Mouse (Mus musculus): Measurements from ENCODE around the gene H2-DMa. TPM values are rescaled to one million over a fixed set of nuclear protein-coding genes. Genes with fewer than 3 reads are reported as not detected.

H2-DMa gene
- 27.4 and 34.5 TPM in 2 replicates for polyA plus RNA-seq (2012; rRNA removed)

DNA sequence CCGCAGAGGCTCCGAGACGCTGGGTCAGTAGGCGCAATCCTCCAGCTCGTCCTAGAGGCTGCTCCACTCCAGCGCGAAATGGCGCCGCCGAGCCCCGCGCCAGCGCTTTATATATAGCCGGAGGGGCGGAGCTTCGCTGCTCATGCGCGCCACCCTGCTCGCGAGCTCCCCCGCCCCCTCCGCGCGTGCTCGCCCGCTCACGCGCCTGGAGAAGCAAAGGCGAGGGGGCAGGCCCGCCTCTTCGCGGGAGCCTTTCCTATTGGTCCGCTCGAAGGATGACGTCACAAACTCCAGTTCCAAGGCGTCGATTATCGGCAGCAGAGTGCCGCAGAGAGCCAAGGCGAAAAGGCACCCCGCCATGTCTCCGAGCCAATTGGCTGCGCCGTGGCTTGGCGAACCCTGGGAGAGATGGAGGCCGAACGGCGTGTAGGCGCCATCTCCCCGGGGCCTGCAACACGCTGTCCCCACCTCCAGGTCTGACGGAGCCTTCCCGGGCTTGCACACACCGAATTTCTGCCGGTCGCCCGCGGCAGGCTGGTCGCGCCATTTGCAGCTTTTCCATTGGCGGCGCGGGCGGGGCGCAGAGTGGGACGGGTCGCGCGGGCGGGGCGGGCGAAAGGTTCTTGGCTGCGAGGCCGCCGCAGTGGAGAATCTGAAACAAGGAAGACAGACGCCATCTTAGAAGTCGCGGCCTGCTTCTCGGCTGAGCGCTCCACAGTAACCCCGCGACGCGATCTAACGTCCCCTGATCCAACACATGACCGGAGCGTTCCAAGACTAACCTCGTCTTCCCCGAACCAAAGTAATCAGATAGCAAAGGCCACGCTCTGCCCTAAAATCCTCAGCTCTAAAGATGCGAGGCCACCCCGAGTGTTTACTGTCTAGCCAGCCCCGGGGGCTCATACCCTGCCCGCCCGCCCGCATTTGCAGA is at the start of gene H2-DMa:
Gene H2-DMa, plus strand, starts transcription at position 293 of the 931 bp plus-strand sequence.

DNA sequence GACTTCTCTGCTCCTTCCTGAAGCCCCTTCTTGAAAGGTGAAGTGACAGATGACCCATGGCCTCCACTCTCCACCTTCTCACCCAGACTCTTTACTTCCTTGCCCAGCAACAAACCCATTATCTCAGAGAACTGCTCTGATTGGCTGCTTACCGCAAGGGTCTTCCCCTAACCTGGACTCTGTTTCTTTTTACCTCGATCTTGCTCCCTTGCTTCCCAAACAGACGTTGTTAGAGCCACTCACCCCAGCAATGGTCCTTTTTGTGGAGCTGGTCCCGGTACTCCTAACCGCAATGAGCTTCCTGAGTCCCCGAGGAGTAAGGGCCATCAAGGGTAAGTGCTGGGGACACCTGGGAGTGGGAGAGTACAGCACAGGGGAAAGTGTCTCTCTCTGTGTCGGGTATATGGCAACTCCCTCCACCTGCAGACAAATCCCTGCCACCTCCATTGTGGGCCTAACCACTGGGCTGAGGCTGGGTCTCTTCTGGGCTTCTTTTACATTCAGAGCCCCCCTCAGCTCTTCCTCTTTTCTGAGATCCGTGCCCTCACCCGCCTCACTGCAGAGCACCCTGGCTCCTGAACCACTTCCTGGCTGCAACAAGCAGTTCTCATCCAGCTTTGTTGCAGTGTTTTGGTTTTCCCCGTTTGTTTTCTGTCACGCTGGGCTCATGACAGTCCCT is 27.0 kb upstream of the H2-DMa start, which contains the start of gene H2-Oa:
Gene H2-Oa, plus strand, starts transcription at position 144 of the 679 bp plus-strand sequence.

DNA sequence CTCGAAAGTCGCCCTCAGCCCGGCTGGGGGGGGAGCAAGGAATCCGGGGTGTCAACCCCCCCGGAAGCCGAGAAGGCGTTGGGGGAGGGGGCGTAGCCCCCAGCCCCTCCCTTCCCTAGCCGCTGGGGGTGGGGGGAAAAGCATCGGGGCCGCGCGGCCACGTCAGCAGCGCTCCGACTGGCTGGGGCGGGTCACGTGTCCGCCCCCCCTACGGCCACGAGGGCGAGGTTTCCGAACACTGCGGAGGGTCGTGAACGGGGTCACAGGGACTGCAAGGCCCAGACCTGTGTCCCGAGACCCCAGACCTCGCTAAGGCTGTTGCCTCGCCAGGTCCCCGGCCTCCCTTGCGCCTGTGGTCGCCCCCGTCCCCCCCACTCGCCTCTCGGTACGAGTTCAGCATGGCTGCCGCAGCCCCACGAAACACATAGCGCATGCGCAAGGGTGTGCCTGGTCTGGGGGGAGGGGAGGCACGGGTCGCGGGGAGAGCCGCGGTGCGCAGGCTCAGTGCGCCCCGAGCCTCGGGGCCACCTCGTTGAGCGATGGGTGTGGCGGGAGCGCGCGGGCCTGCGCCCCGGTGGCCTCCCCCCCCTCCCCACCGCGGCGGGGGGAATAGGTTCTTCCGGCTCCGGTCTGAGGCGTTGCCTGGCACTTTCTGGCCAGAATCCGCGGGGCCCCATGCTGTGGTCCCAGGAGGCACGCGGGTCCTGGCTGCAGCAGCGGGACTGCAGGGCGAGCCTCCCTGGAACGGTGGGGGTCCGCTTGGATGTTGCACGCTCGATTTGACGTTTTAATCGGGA is 3.0 kb downstream of the H2-DMa start, which contains the start of gene Brd2:
Gene Brd2, minus strand, starts transcription at position 447 of the 797 bp plus-strand sequence.

DNA sequence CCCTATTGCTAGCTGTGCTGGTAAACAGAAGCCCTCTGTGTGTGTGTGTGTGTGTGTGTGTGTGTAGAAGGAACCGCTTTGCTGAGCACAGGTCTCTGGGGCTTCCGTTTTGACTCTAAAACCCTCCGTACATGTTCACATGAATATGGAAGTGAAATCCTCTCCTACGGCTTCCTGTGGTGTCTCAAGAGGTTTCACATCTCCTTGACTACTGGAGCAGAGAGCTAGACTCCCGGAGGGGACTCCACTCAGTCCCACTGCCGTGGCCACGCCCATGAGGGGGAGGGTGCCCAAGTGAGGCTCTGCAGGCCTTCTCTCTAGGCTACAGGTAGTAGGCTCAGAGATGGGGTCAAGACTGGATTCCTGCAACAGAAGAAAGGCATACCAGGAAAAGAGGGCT is 23.7 kb downstream of the H2-DMa start, which contains the start of gene H2-DMb2:
Gene H2-DMb2, plus strand, starts transcription at position 275 of the 400 bp plus-strand sequence.

DNA sequence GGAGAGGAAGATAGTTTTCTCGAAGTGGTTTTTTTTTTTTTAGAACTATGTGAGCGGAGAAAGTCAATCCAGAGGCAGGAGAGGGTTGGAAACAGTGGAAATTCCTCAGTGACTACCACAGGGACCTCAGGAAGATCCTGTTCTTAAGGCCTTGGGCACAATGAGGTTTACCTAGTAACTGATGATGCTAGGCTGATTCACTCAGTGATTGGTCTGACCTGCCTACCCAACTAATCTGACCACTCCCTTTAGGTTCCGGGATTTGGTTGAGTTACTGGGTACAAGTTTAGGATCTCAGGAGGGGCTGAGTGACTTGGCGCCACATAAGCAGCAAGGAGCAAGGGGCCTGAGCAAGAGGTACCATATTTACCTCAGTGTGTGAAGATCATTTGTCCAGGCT is 33.6 kb downstream of the H2-DMa start, which contains the start of gene H2-DMb1:
Gene H2-DMb1, plus strand, starts transcription at position 150 of the 400 bp plus-strand sequence.

DNA sequence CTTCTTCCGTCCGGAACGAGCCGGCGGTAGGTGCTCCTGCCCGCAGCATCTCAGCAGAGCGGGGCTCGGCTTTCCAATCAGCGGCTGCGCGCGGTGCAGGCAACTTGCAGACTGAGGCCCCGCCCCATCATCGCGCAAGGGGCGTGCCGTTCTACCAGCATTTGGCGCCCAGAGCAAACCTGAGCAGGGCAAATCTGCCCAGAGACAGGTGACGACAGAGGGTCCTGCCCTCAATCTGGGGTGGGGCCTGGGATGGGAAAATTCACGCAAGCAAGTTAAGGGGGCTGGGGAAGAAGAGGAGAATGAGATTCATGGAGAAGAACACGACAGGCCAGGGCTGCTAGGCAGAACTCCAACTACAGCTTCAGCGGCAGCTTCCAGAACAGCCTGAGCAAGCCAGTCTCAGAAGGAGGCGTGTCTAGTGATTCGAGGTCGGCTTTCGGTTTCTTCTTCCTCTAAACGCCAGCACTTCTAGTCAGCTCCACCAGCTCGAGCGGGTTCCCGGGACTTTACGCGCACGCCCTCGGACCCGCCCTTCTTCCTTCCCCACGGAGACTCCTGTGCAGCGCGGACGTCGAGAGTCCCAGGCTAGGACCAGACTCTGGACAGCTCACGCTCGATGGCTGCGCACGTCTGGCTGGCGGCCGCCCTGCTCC is 68.0 kb downstream of the H2-DMa start, which contains the start of the genes Tap1 and Psmb9:
Gene Tap1, plus strand, starts transcription at position 293 of the 656 bp plus-strand sequence.
Gene Psmb9, minus strand, starts transcription at position 504 of the 656 bp plus-strand sequence.

Other genes starting within 250 kb of the H2-DMa start
- gene Gm7029, start 245.7 kb upstream of the H2-DMa start, polyA plus RNA-seq (2012; rRNA removed): not detected in 2 replicates
- 12.1 and 15.3 TPM in 2 replicates for gene Kifc1, start 228.9 kb upstream of the H2-DMa start, polyA plus RNA-seq (2012; rRNA removed)
- 0.43 TPM in 1 of 2 replicates, not detected in the other for gene Platr17, start 214.4 kb upstream of the H2-DMa start, polyA plus RNA-seq (2012; rRNA removed)
- 53.9 and 59.5 TPM in 2 replicates for gene Daxx, start 210.1 kb upstream of the H2-DMa start, polyA plus RNA-seq (2012; rRNA removed)
- gene Tapbp, start 203.6 kb upstream of the H2-DMa start, polyA plus RNA-seq (2012; rRNA removed): 189 and 212 TPM in 2 replicates
- 105 and 109 TPM in 2 replicates for gene Zbtb22, start 203.6 kb upstream of the H2-DMa start, polyA plus RNA-seq (2012; rRNA removed)
- gene Rgl2, start 190.0 kb upstream of the H2-DMa start, polyA plus RNA-seq (2012; rRNA removed): 212 and 227 TPM in 2 replicates
- gene Pfdn6, start 179.2 kb upstream of the H2-DMa start, polyA plus RNA-seq (2012; rRNA removed): 18.3 and 18.5 TPM in 2 replicates
- gene Wdr46, start 178.9 kb upstream of the H2-DMa start, polyA plus RNA-seq (2012; rRNA removed): 26.7 and 33.0 TPM in 2 replicates
- 13.9 and 15.3 TPM in 2 replicates for gene B3galt4, start 168.1 kb upstream of the H2-DMa start, polyA plus RNA-seq (2012; rRNA removed)
- 65.4 and 80.8 TPM in 2 replicates for gene Vps52, start 163.7 kb upstream of the H2-DMa start, polyA plus RNA-seq (2012; rRNA removed)
- 733 and 1,224 TPM in 2 replicates for gene Rps18, start 163.5 kb upstream of the H2-DMa start, polyA plus RNA-seq (2012; rRNA removed)
- 968 and 1,399 TPM in 2 replicates for gene H2-K1, start 119.2 kb upstream of the H2-DMa start, polyA plus RNA-seq (2012; rRNA removed)
- gene Ring1, start 94.9 kb upstream of the H2-DMa start, polyA plus RNA-seq (2012; rRNA removed): 133 and 190 TPM in 2 replicates
- gene H2-Ke6, start 91.5 kb upstream of the H2-DMa start, polyA plus RNA-seq (2012; rRNA removed): 161 and 192 TPM in 2 replicates
- gene Slc39a7, start 87.9 kb upstream of the H2-DMa start, polyA plus RNA-seq (2012; rRNA removed): 301 and 303 TPM in 2 replicates
- gene Rxrb, start 87.7 kb upstream of the H2-DMa start, polyA plus RNA-seq (2012; rRNA removed): 85.3 and 124 TPM in 2 replicates
- 1.5 and 2.2 TPM in 2 replicates for gene Col11a2, start 80.1 kb upstream of the H2-DMa start, polyA plus RNA-seq (2012; rRNA removed)
- gene H2-Oa, start 27.2 kb upstream of the H2-DMa start, polyA plus RNA-seq (2012; rRNA removed): 4.3 and 5.2 TPM in 2 replicates
- gene Brd2, start 3.1 kb downstream of the H2-DMa start, polyA plus RNA-seq (2012; rRNA removed): 98.9 and 139 TPM in 2 replicates
- gene H2-DMb2, start 23.8 kb downstream of the H2-DMa start, polyA plus RNA-seq (2012; rRNA removed): 4.9 and 5.2 TPM in 2 replicates
- gene H2-DMb1, start 33.5 kb downstream of the H2-DMa start, polyA plus RNA-seq (2012; rRNA removed): 37.1 and 46.2 TPM in 2 replicates
- 31.1 and 34.5 TPM in 2 replicates for gene Tap1, start 68.0 kb downstream of the H2-DMa start, polyA plus RNA-seq (2012; rRNA removed)
- 33.5 and 45.8 TPM in 2 replicates for gene Psmb9, start 68.2 kb downstream of the H2-DMa start, polyA plus RNA-seq (2012; rRNA removed)
- 53.0 and 66.5 TPM in 2 replicates for gene Psmb8, start 78.2 kb downstream of the H2-DMa start, polyA plus RNA-seq (2012; rRNA removed)
- 45.6 and 51.9 TPM in 2 replicates for gene Tap2, start 84.0 kb downstream of the H2-DMa start, polyA plus RNA-seq (2012; rRNA removed)
- gene H2-Ob, start 119.4 kb downstream of the H2-DMa start, polyA plus RNA-seq (2012; rRNA removed): 4.7 and 5.5 TPM in 2 replicates
- 1,005 and 1,153 TPM in 2 replicates for gene H2-Ab1, start 138.1 kb downstream of the H2-DMa start, polyA plus RNA-seq (2012; rRNA removed)
- gene H2-Aa, start 168.3 kb downstream of the H2-DMa start, polyA plus RNA-seq (2012; rRNA removed): 215 and 235 TPM in 2 replicates
- gene H2-Eb1, start 186.3 kb downstream of the H2-DMa start, polyA plus RNA-seq (2012; rRNA removed): 122 and 123 TPM in 2 replicates
- gene H2-Eb2, start 206.1 kb downstream of the H2-DMa start, polyA plus RNA-seq (2012; rRNA removed): 0.03 and 0.08 TPM in 2 replicates
- 0.79 and 1.3 TPM in 2 replicates for gene Btnl2, start 235.3 kb downstream of the H2-DMa start, polyA plus RNA-seq (2012; rRNA removed)